Mouse (Mus musculus): Measurements from ENCODE around the gene P4ha2. TPM values are rescaled to one million over a fixed set of nuclear protein-coding genes. Genes with fewer than 3 reads are reported as not detected.

Gene P4ha2
- polyA plus RNA-seq, 1 experiment from 2014 or later: 8.3 TPM

DNA sequence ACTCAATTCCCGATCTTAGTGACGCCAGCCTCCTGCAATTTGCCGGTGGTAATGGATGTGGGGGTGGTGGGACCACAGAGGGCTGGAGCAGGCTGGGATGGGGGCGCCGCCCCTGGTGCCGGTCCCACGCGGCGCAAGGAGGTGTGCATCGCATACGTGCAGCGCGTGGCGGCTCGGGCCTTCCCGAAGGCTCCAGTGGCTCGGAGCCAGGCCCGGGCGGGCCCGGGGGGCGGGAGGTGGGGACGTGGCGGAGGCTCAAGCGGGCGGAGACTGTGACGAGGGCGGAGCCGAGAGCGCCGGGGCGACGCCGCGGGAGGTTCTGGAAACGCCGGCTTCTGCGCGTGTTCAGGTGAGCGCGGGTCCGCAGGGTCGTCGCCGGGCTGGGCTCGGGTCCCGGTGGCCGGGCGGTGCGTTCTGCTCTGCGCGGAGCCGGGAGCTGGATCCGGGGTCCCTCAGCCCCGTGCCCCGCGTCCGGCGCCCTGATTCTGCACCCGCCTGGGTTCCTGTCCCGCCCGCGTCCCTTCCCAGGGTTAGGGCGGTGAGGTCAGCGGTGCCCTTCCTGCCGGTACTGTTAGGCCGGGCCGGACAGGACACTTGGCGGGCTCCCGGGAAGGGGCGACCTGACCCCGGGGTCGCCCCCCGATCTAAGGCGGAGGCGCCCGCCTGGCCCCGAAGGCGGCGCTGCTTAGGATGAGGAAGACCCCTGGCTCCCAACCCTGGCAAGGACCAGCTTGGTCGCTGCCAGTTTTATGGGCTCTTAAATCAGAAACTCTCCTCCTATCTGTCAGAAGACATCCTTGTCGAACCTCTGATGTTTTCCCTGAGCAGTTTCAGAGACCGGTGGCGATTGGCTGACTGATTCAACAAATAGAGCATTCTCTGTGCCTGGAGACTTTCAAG lies 1.0 kb downstream of the P4ha2 start:
- Histone ChIP-seq H3K4me3 (ENCODE audit: low read depth, low read length) (peak overlapping the region; percentile 66), H3K4me1 (replicated peaks; ENCODE audit: control insufficient read depth, insufficient read depth, low read length) (no peaks in the 10 kb centered on the region; the same call in 1 of the 2 replicates), H3K27me3 (replicated peaks; ENCODE audit: control insufficient read depth, insufficient read depth, low read length) (0 out of 2 replicates have a peak, but pooled peaks cover 3% of the 10 kb centered on the region), H3K9ac (ENCODE audit: low read depth, low read length) (peak overlapping the region; percentile 53), H3K9me3 (ENCODE audit: control insufficient read depth) (no peaks in the 10 kb centered on the region), H3K27ac (ENCODE audit: low read depth, low read length) (no peak overlapping the region), H3K36me3 (ENCODE audit: control insufficient read depth, insufficient read depth) (no peaks in the 10 kb centered on the region), H3K4me2 (replicated peaks; ENCODE audit: low read depth) (peak overlapping the region; percentile 99)
- TF ChIP-seq CTCF (IDR thresholded peaks at IDR 0.05; ENCODE audit: low read depth): no peak
- WGBS: 1% methylated on average over 76 of the region's 83 CpGs
- peak; percentile 76 for ATAC-seq

- Histone ChIP-seq H3K27me3 (replicated peaks; ENCODE audit: control insufficient read depth, insufficient read depth, low read length) (0 out of 2 replicates have a peak, but pooled peaks cover 3% of the 10 kb centered on the region), H3K4me2 (replicated peaks; ENCODE audit: low read depth) (peak overlapping the region; percentile 99), H3K27ac (ENCODE audit: low read depth, low read length) (no peak overlapping the region), H3K9ac (ENCODE audit: low read depth, low read length) (no peak overlapping the region), H3K4me1 (replicated peaks; ENCODE audit: control insufficient read depth, insufficient read depth, low read length) (no peaks in the 10 kb centered on the region; the same call in 1 of the 2 replicates), H3K9me3 (ENCODE audit: control insufficient read depth) (no peaks in the 10 kb centered on the region), H3K36me3 (ENCODE audit: control insufficient read depth, insufficient read depth) (no peaks in the 10 kb centered on the region), H3K4me3 (ENCODE audit: low read depth, low read length) (peak overlapping the region; percentile 66)
- ATAC-seq: no peak
- WGBS: 68% methylated on average over 9 of the region's 9 CpGs
- TF ChIP-seq CTCF (IDR thresholded peaks at IDR 0.05; ENCODE audit: low read depth): no peak
Observed at GRCm38 (mm10) chr11:54101701-54102100, 1.8 kb downstream of the P4ha2 start.

- 0 out of 2 replicates have a peak, but pooled peaks cover 3% of the 10 kb centered on the region for H3K27me3 ChIP-seq (replicated peaks; ENCODE audit: control insufficient read depth, insufficient read depth, low read length)
- 67% methylated on average over 10 of the region's 10 CpGs for WGBS
- H3K36me3 ChIP-seq (ENCODE audit: control insufficient read depth, insufficient read depth): no peaks in the 10 kb centered on the region
- no peak overlapping the region for H3K9ac ChIP-seq (ENCODE audit: low read depth, low read length)
- no peak for TF ChIP-seq CTCF (IDR thresholded peaks at IDR 0.05; ENCODE audit: low read depth)
- H3K4me3 ChIP-seq (ENCODE audit: low read depth, low read length): no peak overlapping the region
- no peak overlapping the region for H3K4me2 ChIP-seq (replicated peaks; ENCODE audit: low read depth)
- H3K27ac ChIP-seq (ENCODE audit: low read depth, low read length): no peak overlapping the region
- H3K4me1 ChIP-seq (replicated peaks; ENCODE audit: control insufficient read depth, insufficient read depth, low read length): no peaks in the 10 kb centered on the region; the same call in 1 of the 2 replicates
- ATAC-seq: no peak
- H3K9me3 ChIP-seq (ENCODE audit: control insufficient read depth): no peaks in the 10 kb centered on the region
Observed at GRCm38 (mm10) chr11:54102706-54103449, 3.0 kb downstream of the P4ha2 start.

DNA sequence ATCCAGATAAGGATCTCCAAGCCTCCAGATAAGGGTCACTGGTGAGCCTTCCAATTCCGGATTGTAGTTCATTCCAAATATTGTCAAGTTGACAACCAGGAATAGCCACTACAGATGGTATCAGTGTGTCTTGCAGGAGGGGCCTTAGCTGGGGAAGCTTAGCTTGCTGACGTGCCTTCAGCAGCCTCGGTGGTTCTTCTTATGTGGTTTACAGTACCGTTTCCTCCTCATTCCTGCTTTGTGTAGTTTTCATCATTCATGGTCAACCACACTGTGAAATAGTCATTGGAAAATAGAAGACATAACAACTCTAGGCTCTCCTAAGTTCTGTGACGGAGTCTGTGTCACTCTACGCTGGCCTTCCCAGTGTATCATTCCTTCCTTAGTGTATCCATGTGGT lies 5.1 kb downstream of the P4ha2 start:
- TF ChIP-seq CTCF (IDR thresholded peaks at IDR 0.05; ENCODE audit: low read depth): no peak
- 0 out of 2 replicates have a peak, but pooled peaks cover 3% of the 10 kb centered on the region for H3K27me3 ChIP-seq (replicated peaks; ENCODE audit: control insufficient read depth, insufficient read depth, low read length)
- no peaks in the 10 kb centered on the region; the same call in 1 of the 2 replicates for H3K4me1 ChIP-seq (replicated peaks; ENCODE audit: control insufficient read depth, insufficient read depth, low read length)
- ATAC-seq: no peak
- no peak overlapping the region for H3K4me3 ChIP-seq (ENCODE audit: low read depth, low read length)
- no peaks in the 10 kb centered on the region; the same call in 1 of the 2 replicates for H3K36me3 ChIP-seq (ENCODE audit: control insufficient read depth, insufficient read depth)
- H3K4me2 ChIP-seq (replicated peaks; ENCODE audit: low read depth): no peak overlapping the region
- no peak overlapping the region for H3K9ac ChIP-seq (ENCODE audit: low read depth, low read length)
- no peak overlapping the region for H3K27ac ChIP-seq (ENCODE audit: low read depth, low read length)
- no peaks in the 10 kb centered on the region for H3K9me3 ChIP-seq (ENCODE audit: control insufficient read depth)
- WGBS: 83% methylated on average over 6 of the region's 6 CpGs

DNA sequence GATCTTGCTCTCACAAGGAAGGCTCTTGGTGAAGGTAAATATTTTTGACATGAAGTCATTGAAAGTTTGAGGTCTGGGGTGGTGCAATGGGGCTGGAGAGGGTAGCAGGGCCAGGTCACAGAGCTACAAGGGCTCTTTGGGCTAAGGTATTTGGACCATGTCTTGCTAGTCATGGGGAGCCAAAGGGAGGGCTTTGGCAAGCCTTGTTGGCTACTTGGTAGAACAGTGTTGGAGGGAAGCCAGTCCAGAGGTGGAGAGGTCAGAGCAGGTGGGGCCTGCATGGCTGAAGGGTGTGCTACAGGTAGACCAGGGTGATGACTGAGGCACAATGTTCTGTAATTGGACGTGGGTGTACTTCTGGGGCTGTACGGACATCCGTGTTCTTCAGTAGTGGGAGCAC lies 6.8 kb downstream of the P4ha2 start:
- Histone ChIP-seq H3K4me3 (ENCODE audit: low read depth, low read length) (no peak overlapping the region), H3K4me2 (replicated peaks; ENCODE audit: low read depth) (no peak overlapping the region), H3K9me3 (ENCODE audit: control insufficient read depth) (no peaks in the 10 kb centered on the region), H3K36me3 (ENCODE audit: control insufficient read depth, insufficient read depth) (no peaks in the 10 kb centered on the region; the same call in 1 of the 2 replicates), H3K27me3 (replicated peaks; ENCODE audit: control insufficient read depth, insufficient read depth, low read length) (no peaks in the 10 kb centered on the region), H3K9ac (ENCODE audit: low read depth, low read length) (no peak overlapping the region), H3K27ac (ENCODE audit: low read depth, low read length) (no peak overlapping the region), H3K4me1 (replicated peaks; ENCODE audit: control insufficient read depth, insufficient read depth, low read length) (no peaks in the 10 kb centered on the region)
- TF ChIP-seq CTCF (IDR thresholded peaks at IDR 0.05; ENCODE audit: low read depth): no peak
- ATAC-seq: no peak
- 94% methylated on average over 3 of the region's 3 CpGs for WGBS

DNA sequence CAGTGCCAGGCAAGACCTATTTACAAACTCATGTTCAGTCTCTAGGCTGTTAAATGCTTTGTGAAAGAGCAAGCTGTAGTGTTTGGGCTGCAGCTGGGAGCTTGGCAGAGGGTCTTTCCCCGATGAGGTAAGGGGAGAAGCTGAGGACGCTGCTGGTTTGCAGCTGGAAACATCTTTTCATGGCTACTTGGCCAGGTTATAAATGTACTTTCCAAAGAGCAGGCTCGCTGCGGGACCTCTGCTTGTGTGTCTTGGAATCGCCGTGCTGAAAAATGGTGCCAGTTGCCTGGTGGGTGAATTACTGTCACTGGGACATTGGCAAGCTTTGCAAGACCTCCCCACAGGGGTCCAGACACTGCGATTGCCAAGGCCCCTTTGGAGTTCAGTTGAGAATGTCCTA lies 7.3 kb downstream of the P4ha2 start:
- no peak overlapping the region for H3K4me3 ChIP-seq (ENCODE audit: low read depth, low read length)
- no peaks in the 10 kb centered on the region; the same call in 1 of the 2 replicates for H3K4me1 ChIP-seq (replicated peaks; ENCODE audit: control insufficient read depth, insufficient read depth, low read length)
- H3K4me2 ChIP-seq (replicated peaks; ENCODE audit: low read depth): no peak overlapping the region
- TF ChIP-seq CTCF (IDR thresholded peaks at IDR 0.05; ENCODE audit: low read depth): no peak
- no peak for ATAC-seq
- H3K9me3 ChIP-seq (ENCODE audit: control insufficient read depth): no peaks in the 10 kb centered on the region
- H3K27ac ChIP-seq (ENCODE audit: low read depth, low read length): no peak overlapping the region
- no peaks in the 10 kb centered on the region for H3K27me3 ChIP-seq (replicated peaks; ENCODE audit: control insufficient read depth, insufficient read depth, low read length)
- WGBS: 84% methylated on average over 7 of the region's 7 CpGs
- no peaks in the 10 kb centered on the region; the same call in 1 of the 2 replicates for H3K36me3 ChIP-seq (ENCODE audit: control insufficient read depth, insufficient read depth)
- H3K9ac ChIP-seq (ENCODE audit: low read depth, low read length): no peak overlapping the region

All from intestine, postnatal 0 days (tissue).